Mouse (Mus musculus) midbrain, embryonic 15.5 days (tissue): ENCODE measurements around the gene 3110082I17Rik. TPM values are rescaled to one million over a fixed set of nuclear protein-coding genes. Genes with fewer than 3 reads are reported as not detected.
"Not testable (repeated sequence)": the region's sequence is repeated elsewhere in the genome, so short reads cannot be mapped to it uniquely, and the experiment has no call there.

ENCODE experiments used
- ATAC-seq: fragments of 200-750 bp; cut with Nextera tagmentation; replicated peaks from 2 replicates; pipeline ENCODE4 v1.8.0; 2017; ENCODE audit warnings: moderate TSS enrichment
- H3K27ac ChIP-seq: fragments of 300-500 bp; sonication (generic); 2 replicates; pipeline ENCODE4 v1.5.1; 2015; ENCODE audit warnings: mild to moderate bottlenecking, inconsistent platforms
- H3K27me3 ChIP-seq: fragments of 300-500 bp; sonication (generic); replicated peaks from 2 replicates; pipeline ENCODE4 v1.6.1; 2015; ENCODE audit warnings: inconsistent platforms
- H3K36me3 ChIP-seq: fragments of 300-500 bp; sonication (generic); replicated peaks from 2 replicates; pipeline ENCODE4 v1.6.1; 2015; ENCODE audit warnings: inconsistent platforms
- H3K4me1 ChIP-seq: fragments of 300-500 bp; sonication (generic); 2 replicates; pipeline ENCODE4 v1.6.1; 2015; ENCODE audit warnings: inconsistent platforms
- H3K4me2 ChIP-seq: fragments of 300-500 bp; sonication (generic); 2 replicates; pipeline ENCODE4 v1.6.1; 2015; ENCODE audit warnings: inconsistent platforms, mild to moderate bottlenecking, moderate library complexity
- H3K4me3 ChIP-seq: fragments of 300-500 bp; sonication (generic); 2 replicates; pipeline ENCODE4 v1.5.1; 2015; ENCODE audit warnings: mild to moderate bottlenecking, inconsistent platforms
- H3K9ac ChIP-seq: fragments of 300-500 bp; sonication (generic); 2 replicates; pipeline ENCODE4 v1.6.1; 2015; ENCODE audit warnings: mild to moderate bottlenecking, inconsistent platforms
- H3K9me3 ChIP-seq: fragments of 300-500 bp; sonication (generic); 2 replicates; pipeline ENCODE4 v1.6.1; 2016; ENCODE audit warnings: inconsistent platforms
- WGBS: fragments of 180-500 bp; shearing (Covaris S2); methylation state at CpG from one replicate; pipeline ENCODE4 v1.1.7; 2015; ENCODE audit warnings: mixed read lengths; 5-methylcytosine and 5-hydroxymethylcytosine counted together
- polyA plus RNA-seq: library from polyadenylated mRNA; unstranded; fragments of >200 nt; fragmentation: Nextera tagmentation; extraction: Ambion mirVana; gene quantifications from 2 replicates; pipeline ENCODE4 v1.2.1, GENCODE M21; 2015

3110082I17Rik gene
- polyA plus RNA-seq, 1 experiment from 2014 or later, result 16.7 TPM

DNA sequence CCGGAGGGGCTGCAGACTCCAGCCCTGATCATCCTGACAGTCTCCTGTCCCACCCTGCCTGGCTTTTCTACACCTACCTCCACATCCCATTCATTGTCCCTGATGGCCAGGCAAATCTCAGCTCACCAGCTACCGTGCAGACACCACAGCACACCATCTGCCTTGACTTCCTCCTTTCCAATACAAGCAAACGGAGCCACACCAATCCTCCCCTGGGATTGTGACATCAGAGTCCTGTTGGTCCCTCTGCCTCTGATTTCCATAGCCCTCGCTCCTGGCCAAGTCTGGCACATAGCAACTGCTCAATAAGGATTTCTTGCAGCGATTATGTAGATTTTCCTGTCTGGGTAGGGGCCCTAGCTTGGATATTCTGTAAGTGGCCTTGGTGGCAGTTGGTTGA, 109.2 kb downstream of the 3110082I17Rik start, which contains the start of gene Cox19:
Gene Cox19 (minus strand): TSS at position 285 of the 400 bp plus-strand sequence.
- Histone ChIP-seq H3K27ac (no peak within 1 kb of the TSS), H3K4me3 (no peak within 1 kb of the TSS), H3K27me3 (no peaks in the 10 kb centered on the region), H3K9me3 (no peaks in the 10 kb centered on the region), H3K4me2 (no peak within 1 kb of the TSS), H3K9ac (no peak within 1 kb of the TSS), H3K36me3 (no peaks in the 10 kb centered on the region), H3K4me1 (no peaks in the 10 kb centered on the region; the same call in 1 of the 2 replicates)
- 55% methylated on average over 5 of the region's 5 CpGs for WGBS
- no peak for ATAC-seq

GRCm38 (mm10) chr5:139349713-139350112, 110.6 kb downstream of the 3110082I17Rik start:
- 81% methylated on average over 6 of the region's 6 CpGs for WGBS
- no peak overlapping the region for H3K4me2 ChIP-seq
- no peak overlapping the region for H3K27ac ChIP-seq
- no peak overlapping the region for H3K9ac ChIP-seq
- ATAC-seq, result no peak
- no peaks in the 10 kb centered on the region; the same call in 1 of the 2 replicates for H3K4me1 ChIP-seq
- H3K36me3 ChIP-seq, result no peaks in the 10 kb centered on the region
- no peak overlapping the region for H3K4me3 ChIP-seq
- H3K27me3 ChIP-seq, result no peaks in the 10 kb centered on the region
- no peaks in the 10 kb centered on the region for H3K9me3 ChIP-seq

DNA sequence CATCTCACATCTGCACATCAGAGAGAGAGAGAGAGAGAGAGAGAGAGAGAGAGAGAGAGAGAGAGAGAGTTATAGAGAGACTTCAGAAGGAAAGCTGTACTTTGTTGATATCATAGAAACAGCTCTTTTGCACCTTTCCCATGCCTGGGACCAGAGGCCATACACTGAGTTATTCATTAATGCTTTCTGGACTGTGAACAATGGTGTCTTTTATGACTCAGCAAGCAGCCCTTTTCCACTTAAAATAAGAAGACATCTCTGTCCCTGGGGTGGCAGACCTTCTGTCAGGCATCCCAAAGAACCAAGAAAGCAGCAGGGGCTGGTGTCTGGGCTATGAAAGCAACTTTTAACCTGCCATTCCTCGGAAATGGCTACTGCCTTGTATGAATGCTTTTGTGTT, 113.1 kb downstream of the 3110082I17Rik start:
- Histone ChIP-seq H3K27me3 (no peaks in the 10 kb centered on the region), H3K27ac (no peak overlapping the region), H3K9me3 (no peaks in the 10 kb centered on the region), H3K9ac (no peak overlapping the region), H3K36me3 (peaks cover 7% of the 10 kb centered on the region), H3K4me1 (peaks cover 16% of the 10 kb centered on the region), H3K4me3 (no peak overlapping the region), H3K4me2 (no peak overlapping the region)
- 54% methylated on average over 1 of the region's 1 CpGs for WGBS
- no peak for ATAC-seq

DNA sequence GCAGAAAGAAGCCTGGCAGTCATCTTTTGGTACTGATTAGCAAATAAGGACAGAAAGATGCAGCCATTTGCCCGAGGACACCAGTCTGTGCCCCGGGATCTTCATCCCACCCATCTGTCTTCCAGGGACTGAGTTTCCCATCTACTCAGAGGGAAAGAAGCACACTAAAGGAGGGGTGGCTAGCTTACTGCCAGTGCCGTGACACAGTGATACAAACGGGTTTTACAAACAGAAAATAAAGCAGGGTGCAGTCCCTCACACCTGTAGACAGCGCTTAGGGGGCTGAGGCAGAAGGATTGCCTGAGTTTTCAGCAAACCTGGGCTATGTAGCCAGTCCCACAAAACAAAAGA, 115.0 kb downstream of the 3110082I17Rik start:
- Histone ChIP-seq H3K27ac (peak overlapping the region; percentile 67), H3K9ac (no peak overlapping the region; the same call in 1 of the 2 replicates), H3K27me3 (no peaks in the 10 kb centered on the region), H3K4me2 (peak overlapping the region; percentile 92), H3K36me3 (peaks cover 13% of the 10 kb centered on the region), H3K4me1 (peaks cover 17% of the 10 kb centered on the region), H3K4me3 (peak overlapping the region; percentile 93), H3K9me3 (no peaks in the 10 kb centered on the region)
- 15% methylated on average over 5 of the region's 5 CpGs for WGBS
- ATAC-seq, result peak; percentile 31

- Histone ChIP-seq H3K9me3 (no peaks in the 10 kb centered on the region), H3K27ac (peak overlapping the region; percentile 83), H3K9ac (peak overlapping the region; percentile 96), H3K36me3 (peaks cover 17% of the 10 kb centered on the region), H3K4me1 (peaks cover 21% of the 10 kb centered on the region), H3K4me3 (peak overlapping the region; percentile 93), H3K4me2 (peak overlapping the region; percentile 92), H3K27me3 (no peaks in the 10 kb centered on the region)
- WGBS, result under 1% methylated on average over 33 of the region's 33 CpGs
- ATAC-seq, result peak; percentile 93
Measured at GRCm38 (mm10) chr5:139344687-139345363, 115.5 kb downstream of the 3110082I17Rik start.

- Histone ChIP-seq H3K9ac (peak overlapping the region; percentile 96), H3K4me2 (peak overlapping the region; percentile 92), H3K4me3 (peak overlapping the region; percentile 93), H3K27ac (peak overlapping the region; percentile 83), H3K27me3 (no peaks in the 10 kb centered on the region), H3K4me1 (peaks cover 21% of the 10 kb centered on the region), H3K36me3 (peaks cover 20% of the 10 kb centered on the region), H3K9me3 (no peaks in the 10 kb centered on the region)
- WGBS, result 5% methylated on average over 12 of the region's 12 CpGs
- peak; percentile 78 for ATAC-seq
Measured at GRCm38 (mm10) chr5:139344021-139344686, 116.2 kb downstream of the 3110082I17Rik start.

GRCm38 (mm10) chr5:139338891-139339290, 121.4 kb downstream of the 3110082I17Rik start:
- Histone ChIP-seq H3K27ac (no peak overlapping the region), H3K9ac (no peak overlapping the region), H3K9me3 (no peaks in the 10 kb centered on the region), H3K36me3 (peaks cover 40% of the 10 kb centered on the region), H3K4me2 (no peak overlapping the region), H3K27me3 (no peaks in the 10 kb centered on the region), H3K4me1 (peaks cover 16% of the 10 kb centered on the region), H3K4me3 (no peak overlapping the region)
- WGBS, result 79% methylated on average over 11 of the region's 11 CpGs
- ATAC-seq, result no peak

DNA sequence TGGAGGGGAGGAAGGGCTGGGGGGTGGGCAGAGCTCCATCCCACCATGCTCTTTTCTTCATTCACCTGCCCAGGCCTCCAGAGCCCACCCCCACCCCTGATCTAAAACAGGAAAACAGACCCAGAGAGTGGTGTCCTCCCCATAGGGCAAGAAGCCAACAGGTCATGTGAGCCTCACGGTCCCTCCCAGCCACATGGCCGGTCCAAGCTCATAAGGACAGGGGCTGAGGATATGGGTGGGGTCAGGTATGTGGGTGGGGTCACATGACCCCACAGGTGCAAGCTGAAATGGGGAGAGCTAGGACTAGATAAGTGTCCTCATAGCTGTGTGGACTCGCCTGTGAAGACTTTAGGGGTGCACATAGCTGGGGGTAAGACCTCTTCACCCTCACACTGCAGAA, 121.9 kb downstream of the 3110082I17Rik start:
- no peaks in the 10 kb centered on the region for H3K27me3 ChIP-seq
- no peak overlapping the region for H3K4me2 ChIP-seq
- H3K9ac ChIP-seq, result no peak overlapping the region
- ATAC-seq, result no peak
- peaks cover 40% of the 10 kb centered on the region for H3K36me3 ChIP-seq
- WGBS, result 88% methylated on average over 3 of the region's 3 CpGs
- H3K9me3 ChIP-seq, result no peaks in the 10 kb centered on the region
- H3K4me3 ChIP-seq, result no peak overlapping the region
- no peak overlapping the region for H3K27ac ChIP-seq
- peaks cover 11% of the 10 kb centered on the region for H3K4me1 ChIP-seq

DNA sequence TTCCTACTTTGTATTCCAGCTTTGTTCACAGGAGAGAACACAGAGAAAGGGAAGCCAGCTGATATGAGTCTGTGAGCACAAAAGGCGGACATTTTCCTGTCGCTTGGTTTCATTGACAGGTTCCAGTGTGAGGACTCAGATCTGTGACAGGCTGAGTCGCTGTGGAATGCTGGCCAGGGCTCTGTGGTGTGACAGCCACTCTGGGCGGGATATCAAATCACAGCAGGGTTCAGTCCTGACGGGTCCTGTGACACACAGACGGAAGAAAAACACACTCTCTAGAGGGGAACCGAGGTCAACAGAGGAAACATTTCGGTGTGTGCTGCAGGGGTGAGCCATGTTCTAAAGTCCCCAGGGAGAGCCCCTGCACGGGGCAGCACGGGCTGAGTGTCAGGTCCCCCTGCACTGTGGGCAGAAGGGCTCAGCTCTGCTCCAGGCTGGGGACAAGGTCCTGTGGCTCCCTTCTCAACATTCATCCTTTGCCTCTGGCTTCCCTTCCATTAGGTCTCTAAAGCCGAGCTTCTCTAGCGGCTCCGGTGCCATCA, 122.4 kb downstream of the 3110082I17Rik start:
- H3K27ac ChIP-seq, result no peak overlapping the region
- no peaks in the 10 kb centered on the region for H3K9me3 ChIP-seq
- no peak overlapping the region for H3K4me3 ChIP-seq
- 0 out of 2 replicates have a peak, but pooled peaks cover 8% of the 10 kb centered on the region for H3K4me1 ChIP-seq
- WGBS, result 82% methylated on average over 13 of the region's 13 CpGs
- peaks cover 40% of the 10 kb centered on the region for H3K36me3 ChIP-seq
- no peaks in the 10 kb centered on the region for H3K27me3 ChIP-seq
- H3K9ac ChIP-seq, result no peak overlapping the region
- ATAC-seq, result no peak
- H3K4me2 ChIP-seq, result no peak overlapping the region

DNA sequence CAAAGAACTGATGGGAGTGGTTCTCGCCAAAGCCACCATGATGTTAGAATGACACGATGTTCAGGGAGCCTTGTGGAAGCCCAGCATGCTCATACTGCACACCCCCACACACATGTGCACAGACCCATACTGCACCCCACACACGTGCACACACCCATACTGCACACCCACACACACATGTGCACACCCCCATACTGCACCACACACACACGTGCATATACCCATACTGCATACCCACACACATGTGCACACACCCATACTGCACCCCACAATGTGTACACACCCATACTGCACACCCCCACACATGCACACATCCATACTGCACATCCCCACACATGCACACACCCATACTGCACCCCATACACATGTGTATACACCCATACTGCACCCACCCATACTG, 124.7 kb downstream of the 3110082I17Rik start:
- peaks cover 30% of the 10 kb centered on the region for H3K36me3 ChIP-seq
- ATAC-seq, result peak; percentile 43

DNA sequence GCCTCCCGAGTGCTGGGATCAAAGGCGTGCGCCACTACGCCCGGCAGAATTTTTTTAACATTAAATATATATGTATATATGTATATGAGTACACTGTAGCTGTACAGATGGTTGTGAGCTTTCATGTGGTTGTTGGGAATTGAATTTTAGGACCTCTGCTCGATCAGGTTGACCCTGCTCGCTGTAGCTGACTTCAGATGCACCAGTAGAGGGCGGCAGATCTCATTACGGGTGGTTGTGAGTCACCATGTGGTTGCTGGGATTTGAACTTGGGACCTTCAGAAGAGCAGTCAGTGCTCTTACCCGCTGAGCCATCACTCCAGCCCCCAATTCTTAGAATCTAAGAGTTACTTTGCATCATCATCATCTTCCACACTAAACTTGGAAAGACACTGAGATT, 125.9 kb downstream of the 3110082I17Rik start:
- H3K4me3 ChIP-seq, H3K9me3 ChIP-seq, H3K4me1 ChIP-seq, H3K9ac ChIP-seq, H3K4me2 ChIP-seq, H3K27me3 ChIP-seq, ATAC-seq, H3K27ac ChIP-seq: not testable (repeated sequence)
- peaks cover 21% of the 10 kb centered on the region for H3K36me3 ChIP-seq
- WGBS, result 92% methylated on average over 10 of the region's 10 CpGs

More for the DNA sequence above, 124.7 kb downstream of the 3110082I17Rik start:
- no peak overlapping the region for H3K4me2 ChIP-seq
- H3K4me1 ChIP-seq, result 0 out of 2 replicates have a peak, but pooled peaks cover 5% of the 10 kb centered on the region
- no peak overlapping the region for H3K9ac ChIP-seq
- no peaks in the 10 kb centered on the region for H3K27me3 ChIP-seq
- 93% methylated on average over 4 of the region's 4 CpGs for whole genome bisulfite sequencing
- H3K4me3 ChIP-seq, result no peak overlapping the region
- no peak overlapping the region for H3K27ac ChIP-seq
- no peaks in the 10 kb centered on the region for H3K9me3 ChIP-seq

DNA sequence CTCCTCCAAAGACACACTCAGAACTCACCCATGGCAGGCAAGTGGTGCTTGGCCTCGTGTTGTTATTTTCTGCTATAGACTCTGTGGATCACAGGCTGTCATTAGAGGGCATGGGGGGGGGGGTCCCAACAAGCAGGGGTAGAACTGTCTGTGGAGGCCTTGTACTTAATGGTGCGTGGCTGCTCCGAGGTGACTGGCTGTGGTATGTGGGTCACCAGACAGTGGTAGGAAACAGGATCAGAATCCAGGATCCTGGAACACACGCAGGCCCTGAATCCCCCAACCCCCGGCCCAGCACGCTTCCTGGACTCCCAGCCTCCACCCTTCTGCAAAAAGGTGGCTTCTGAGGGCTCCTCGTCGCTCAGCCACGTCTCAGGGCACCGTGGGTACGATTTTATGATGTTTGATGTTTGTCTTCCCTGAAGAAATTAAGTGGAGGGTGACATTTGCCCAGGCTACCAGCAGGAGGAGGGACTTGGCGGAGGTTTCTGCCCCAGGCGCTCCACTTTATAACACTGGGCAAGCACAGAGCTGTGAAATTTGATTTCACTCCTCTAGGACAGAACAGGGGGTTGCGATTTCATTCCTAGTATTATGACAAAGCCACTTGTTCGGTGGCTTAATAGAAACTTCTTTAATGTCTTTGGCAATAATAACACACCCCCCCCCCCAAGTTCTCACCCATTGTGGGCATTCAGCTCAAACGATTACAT, 126.9 kb downstream of the 3110082I17Rik start:
- no peak overlapping the region for H3K4me2 ChIP-seq
- 80% methylated on average over 16 of the region's 16 CpGs for WGBS
- no peak for ATAC-seq
- no peaks in the 10 kb centered on the region for H3K9me3 ChIP-seq
- no peaks in the 10 kb centered on the region for H3K4me1 ChIP-seq
- no peaks in the 10 kb centered on the region; the same call in 1 of the 2 replicates for H3K27me3 ChIP-seq
- H3K9ac ChIP-seq, result no peak overlapping the region
- peaks cover 18% of the 10 kb centered on the region for H3K36me3 ChIP-seq
- H3K27ac ChIP-seq, result no peak overlapping the region
- no peak overlapping the region for H3K4me3 ChIP-seq
